Mouse (Mus musculus): ENCODE results near the gene F2rl2.

F2rl2 gene

DNA sequence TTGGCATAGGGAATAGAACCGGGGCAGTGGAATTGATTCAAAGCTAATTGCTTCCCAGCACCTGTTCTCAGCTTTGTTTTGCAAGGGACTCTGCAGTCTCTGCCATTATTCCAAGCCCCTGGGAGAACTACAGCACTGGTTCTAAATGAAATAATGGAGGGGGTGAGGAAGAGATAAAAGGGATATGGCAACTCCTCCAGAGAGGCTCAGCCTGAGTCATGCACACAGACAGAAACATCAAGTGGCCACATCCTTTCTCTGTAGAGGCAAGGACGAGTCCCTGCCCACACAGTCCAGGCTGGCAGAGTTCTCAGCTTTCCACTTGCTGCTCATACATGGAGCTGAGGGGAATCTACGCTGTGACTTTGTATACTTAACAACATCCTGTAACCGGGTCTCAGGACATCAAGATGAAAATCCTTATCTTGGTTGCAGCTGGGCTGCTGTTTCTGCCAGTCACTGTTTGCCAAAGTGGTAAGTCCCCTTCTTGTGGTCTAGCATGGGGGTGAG is at the start of gene F2rl2:
TSS of gene F2rl2 (plus strand) at position 200 of the 510 bp plus-strand sequence.
- in situ Hi-C loops (cut with MboI, MseI): no loop called here

DNA sequence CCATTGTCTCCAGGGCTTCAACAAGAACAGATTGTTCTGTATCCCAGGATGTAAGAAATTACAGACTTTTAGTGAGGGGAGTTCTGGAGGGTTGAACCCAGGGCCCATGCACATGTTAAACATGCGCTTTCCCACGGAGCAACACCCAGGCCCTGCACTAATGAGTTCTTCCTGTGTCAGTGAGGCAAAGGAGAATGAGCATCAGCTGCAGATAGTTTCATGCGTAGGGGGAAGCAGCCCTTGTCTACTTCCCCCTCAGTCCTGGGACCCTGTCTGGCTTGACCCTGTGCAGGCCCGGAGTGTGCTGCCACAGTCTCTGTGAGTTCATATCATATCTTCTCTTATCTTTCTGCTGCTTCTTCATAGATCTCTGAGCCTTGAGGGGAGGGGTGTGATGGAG is 49.4 kb upstream of the F2rl2 start:
- in situ Hi-C loops (cut with MboI, MseI): no loop called here

DNA sequence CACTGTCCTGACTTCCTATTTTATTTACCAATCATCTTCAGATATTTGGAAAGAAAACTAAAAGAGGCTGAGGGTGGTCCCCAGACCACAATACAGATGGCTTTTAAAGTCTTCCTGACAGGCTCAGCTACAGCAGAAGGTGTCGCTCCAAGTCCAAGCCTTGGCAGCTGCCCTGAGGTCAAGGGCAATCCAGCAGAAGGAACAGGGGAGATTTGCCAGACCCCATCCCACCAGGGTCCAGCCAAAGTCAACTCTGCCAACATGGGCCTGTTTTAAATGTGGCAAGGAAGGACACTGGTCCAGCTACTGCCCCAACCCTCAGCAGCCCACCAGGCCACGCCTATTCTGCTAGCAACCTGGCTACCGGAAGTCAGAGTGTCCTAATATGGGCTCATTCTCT is 46.7 kb upstream of the F2rl2 start:
- in situ Hi-C loops (cut with MboI, MseI): no loop called here

DNA sequence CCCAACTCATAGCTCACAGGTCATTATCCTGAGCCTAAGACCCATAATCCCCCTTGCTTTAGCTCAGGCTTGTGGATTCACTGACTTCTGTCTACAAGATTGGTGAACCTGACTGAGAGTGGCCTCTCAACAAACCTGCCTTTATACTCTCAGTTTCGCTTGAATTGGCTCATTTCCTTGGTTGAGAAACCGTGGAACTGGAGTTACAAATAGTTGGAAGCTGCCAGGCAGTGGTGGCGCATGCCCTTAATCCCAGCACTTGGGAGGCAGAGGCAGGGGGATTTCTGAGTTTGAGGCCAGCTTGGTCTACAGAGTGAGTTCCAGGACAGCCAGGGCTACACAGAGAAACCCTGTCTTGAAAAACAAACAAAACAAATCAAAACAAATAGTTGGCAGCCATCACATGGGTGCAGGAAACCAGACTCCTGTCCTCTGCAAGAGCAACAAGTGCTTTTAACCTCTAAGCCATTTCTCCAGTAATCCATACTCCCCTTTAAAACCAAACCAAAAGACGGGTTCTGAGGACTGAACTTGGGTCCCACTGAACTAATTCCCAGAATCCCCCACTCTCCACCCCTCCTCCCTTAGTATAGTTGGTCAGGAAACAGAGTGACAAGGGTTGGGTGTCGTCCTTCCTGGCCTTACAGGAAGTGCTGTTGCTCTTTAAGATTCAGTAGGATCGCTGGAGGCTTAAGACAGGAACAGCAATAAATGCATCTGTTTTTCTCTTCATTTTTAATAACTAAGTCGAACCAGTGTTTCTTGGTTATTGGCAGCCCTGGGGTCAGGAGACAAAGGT is 44.6 kb upstream of the F2rl2 start:
- in situ Hi-C loops (cut with MboI, MseI): no loop called here

DNA sequence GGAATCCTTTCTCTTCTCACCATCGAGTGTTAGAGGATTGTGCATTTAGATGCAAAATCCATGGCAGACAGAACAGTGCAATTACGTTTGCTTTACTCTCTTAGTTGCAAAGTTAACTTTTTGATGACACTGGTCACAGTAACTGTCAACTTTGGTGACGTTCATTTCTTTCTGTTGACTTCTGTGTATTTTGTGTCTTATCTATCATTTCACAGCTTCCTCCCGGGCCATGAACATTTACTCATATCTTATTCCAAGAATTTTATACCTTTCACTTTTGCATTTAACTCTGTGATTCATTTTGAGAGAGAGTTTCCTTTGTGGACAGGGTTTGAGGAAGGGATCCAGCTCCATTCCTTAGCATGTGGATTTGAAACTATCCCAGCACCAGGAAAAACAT is 43.0 kb upstream of the F2rl2 start:
- in situ Hi-C loops (cut with MboI, MseI): no loop called here

DNA sequence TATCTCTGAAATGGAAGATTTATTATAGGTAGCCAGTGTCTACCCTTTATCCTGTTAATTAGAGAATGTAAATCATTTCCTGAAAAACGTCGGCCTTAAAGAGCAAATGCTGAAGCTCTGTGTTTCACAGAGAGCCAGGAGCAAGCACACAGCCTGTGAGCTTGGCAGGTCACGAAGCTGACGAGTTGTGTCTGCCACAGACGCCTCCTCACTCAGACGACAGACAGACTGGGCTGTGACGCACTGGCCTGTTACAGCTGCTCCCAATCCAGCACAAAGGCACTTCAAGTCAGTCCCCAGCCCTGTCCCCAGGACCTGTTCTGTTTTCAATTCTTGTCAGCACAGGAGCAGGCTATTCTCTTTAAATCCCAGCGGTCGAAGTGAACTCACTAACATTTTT is 41.4 kb upstream of the F2rl2 start:
- in situ Hi-C loops (cut with MboI, MseI): no loop called here

DNA sequence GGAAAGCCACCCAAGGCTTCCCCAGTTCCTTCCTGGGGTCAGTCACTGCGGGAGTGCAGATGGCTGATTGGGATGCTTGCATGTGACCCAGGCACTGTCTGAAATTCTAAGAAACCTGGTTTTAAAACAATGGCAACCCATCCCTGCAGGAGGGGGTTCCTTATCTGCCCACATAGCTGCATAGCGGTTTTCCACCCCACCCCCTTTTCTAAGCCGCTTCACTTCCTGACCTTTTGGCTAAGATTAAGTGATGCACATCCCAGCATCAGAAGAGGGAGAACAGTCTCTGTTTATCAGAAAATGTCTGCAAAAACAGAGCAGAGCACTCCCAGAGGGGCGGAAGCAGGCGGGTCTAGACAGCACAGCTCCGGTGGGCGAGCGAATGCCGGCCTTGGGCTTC is 39.5 kb upstream of the F2rl2 start:
- in situ Hi-C loops (cut with MboI, MseI): no loop called here

DNA sequence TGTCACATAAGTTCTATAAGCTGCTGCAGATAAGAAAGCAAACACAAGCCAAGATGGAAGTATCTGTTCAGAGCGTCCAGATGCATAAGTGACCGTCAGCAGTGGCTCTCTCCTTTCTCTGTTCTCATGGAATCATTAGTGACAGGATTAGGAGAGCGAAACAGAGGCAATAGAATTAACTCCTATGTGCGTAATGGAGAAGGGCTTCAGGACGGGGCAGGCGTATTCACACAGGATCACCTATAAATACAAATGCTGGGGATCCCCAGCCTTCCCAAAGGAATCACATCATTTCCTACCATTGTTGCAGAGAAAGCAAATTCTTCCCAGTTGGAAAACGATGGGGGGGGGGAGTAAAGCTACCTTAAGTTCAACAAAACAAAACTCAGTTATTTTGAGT is 37.2 kb upstream of the F2rl2 start:
- in situ Hi-C loops (cut with MboI, MseI): no loop called here

DNA sequence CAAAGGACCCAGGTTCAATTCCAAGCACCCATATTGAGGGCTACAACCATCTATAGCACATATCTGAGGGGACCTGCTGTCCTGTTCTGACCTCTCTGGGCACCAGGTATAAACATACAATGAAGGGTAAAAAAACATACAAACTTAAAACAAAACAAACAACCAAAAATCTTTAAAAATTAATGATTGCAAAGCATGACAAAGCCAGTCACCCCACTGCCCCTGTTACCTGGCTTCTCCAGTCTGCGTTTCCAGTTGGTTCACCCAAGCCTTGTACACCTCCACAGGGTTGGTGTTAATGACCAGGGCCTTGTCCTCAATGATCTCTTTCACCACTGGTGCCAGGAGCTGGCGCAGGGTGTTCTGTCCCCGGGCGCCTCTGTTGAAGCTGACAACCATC is 32.8 kb upstream of the F2rl2 start:
- in situ Hi-C loops (cut with MboI, MseI): no loop called here

DNA sequence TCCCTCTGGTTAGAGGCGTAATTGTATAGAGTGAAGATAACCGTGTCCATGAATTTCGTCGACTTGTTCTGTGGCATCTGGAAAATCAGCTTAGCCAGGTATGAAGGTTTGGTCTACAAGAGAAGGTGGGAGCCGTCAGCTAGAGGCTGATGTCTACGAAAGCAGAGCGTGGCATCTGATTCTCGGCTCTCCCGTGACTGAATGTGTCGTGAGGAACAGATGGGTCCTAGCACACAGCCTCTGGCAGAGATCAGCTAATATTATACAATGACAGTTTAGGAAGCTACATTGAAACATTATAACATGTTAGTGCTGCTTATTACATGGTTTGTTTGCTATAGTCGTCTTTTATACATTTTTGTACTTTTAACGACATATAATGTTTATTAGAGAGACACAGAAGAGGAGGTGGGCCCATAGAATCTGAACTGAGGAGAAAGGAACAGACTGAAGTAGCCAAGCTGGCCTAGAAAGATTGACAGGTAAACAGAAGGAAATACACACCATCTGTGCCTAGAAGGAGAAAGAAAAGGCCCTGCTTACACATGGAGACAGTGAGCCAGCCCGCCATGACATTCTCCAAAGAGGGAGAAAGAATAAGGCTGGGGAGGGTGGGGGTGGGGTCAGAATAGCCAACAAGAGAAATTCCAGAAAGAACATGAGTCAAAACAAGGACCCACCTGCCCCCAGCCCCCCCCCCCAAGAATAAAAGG is 30.9 kb upstream of the F2rl2 start:
- in situ Hi-C loops (cut with MboI, MseI): no loop called here

DNA sequence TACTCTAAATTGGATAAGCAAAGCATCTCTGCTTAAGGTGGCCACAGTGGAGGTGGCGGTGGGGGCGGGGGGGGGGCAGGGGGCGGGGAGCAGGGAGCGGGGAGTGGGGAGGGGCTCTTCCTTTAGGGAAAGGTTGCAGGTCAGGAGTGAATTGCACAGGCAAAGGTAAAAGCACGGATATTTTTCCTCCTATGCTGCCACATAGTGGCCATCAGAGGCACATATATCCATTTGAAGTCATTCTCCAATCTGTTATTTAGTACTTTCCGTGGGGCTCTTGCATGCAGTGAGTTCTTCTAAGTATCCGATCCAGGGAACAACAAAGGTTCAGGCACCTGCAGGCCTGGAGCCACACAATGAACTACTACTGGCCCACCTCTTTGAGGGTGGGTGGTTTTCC is 29.4 kb upstream of the F2rl2 start:
- in situ Hi-C loops (cut with MboI, MseI): no loop called here

DNA sequence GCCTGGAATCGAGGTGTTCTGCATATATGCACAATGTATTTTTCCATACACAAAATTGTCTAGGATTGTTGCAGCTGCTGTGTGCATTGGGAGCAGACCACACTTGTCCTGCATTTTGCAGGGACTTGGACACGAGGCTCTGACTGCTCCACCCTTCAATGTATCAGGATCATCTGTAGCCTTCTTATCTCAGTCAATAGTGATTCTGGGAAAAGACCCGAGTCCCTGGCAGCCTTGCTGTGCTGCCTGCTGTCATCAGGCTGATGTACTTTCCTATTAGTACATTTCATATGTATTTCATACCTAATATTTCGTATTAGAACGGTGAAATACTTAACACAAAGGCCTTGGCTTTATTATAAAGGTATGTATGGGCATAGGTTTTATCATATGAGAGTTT is 26.1 kb upstream of the F2rl2 start:
- in situ Hi-C loops (cut with MboI, MseI): loop anchor here (5.0 kb wide), 1 partner anchor 103 kb away; no protein-coding TSS in a partner anchor

DNA sequence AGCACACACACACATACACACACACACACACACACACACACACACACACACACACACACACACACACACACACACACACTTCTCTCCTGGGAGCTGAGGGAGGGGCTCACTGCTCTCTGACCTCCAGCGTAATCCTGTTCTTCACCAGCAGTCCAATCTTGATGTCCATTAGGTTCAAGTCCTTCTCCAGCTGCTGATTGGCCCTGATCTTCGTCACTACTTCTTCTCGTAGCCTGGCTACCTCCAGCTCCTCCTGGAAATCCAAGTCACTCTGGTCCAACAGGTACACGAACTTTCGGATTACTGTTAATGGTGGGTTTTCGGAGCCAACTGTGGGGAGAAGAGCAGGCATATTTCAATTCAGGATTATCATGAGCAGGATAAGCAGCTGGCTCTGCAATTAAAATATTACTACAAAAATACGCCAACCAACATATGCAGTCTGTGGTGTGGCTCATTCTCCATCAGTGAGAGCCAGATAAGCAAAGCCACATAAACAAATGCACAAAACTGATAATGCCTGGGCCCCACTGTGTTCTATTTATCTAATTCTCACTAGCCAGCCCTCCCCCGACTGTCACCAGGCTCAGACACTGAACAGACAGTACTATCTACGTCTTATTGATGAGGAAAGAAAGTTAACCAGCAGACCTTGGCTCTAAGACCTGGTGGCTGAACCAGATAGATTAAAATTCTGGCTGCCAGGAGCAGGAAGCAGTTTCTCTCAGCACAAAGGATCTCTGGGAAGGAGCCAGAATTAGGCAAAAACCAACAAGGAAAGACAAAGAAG is 25.4 kb upstream of the F2rl2 start:
- in situ Hi-C loops (cut with MboI, MseI): loop anchor here (5.0 kb wide), 1 partner anchor 104 kb away; no protein-coding TSS in a partner anchor

DNA sequence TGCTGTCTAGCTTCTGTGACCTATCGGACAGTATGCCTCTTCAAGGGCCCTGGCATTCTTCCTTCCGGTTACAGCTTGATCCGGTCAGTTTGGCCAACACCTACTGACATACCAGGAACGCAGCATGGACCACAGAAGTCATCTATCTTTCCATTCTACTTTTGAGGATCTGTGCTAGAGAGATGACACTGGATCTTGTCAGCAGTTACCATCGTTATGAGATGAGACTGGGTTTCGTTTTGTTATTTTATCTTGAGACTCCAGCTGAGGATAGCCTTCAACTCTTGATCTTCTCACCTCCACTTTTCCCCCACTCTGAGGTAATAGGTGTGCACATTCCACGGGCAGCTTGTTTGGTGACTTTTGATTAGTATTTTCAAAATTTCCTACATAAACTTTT is 24.3 kb upstream of the F2rl2 start:
- in situ Hi-C loops (cut with MboI, MseI): loop anchor here (5.0 kb wide), 1 partner anchor 105 kb away; no protein-coding TSS in a partner anchor

DNA sequence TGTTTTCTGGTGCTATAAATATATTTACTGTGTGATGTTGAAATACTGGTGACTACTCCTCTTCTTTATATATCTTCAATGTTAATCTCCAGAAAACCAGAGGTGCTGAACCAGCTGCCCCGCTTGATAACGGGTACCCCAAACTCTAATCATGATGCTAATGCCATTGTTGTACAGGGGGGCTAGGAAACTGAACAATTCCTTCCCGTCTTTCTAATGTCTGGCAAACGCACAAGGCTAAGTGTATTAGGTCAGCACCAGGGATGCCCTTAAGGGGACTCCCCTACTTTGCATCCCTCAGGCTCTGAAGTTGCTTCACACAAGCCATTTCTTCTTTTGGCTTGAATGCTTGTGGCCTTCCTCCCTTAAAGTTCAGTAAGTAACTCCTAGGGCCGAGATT is 17.6 kb upstream of the F2rl2 start:
- in situ Hi-C loops (cut with MboI, MseI): no loop called here

DNA sequence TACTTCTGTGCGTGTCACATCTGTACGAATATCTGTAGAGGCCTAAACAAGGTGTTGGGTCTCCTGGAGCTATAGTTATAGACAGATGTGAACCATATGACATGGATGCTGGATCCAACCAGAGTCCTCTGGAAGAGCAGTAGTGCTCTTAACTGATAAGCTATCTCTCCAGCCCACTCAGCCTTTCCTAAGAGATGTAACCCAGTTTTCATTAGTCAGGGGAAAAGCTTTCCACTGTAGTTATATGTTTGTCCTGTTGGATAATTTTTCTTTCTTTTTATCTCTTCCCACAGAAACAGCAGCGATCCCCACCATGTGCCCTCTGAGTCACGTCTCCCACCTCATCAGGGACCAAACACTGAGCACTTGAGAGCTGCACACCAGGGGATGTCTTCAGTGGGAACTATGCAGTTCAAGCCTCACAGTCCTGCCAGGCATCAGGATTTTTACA is 17.1 kb upstream of the F2rl2 start:
- in situ Hi-C loops (cut with MboI, MseI): no loop called here

DNA sequence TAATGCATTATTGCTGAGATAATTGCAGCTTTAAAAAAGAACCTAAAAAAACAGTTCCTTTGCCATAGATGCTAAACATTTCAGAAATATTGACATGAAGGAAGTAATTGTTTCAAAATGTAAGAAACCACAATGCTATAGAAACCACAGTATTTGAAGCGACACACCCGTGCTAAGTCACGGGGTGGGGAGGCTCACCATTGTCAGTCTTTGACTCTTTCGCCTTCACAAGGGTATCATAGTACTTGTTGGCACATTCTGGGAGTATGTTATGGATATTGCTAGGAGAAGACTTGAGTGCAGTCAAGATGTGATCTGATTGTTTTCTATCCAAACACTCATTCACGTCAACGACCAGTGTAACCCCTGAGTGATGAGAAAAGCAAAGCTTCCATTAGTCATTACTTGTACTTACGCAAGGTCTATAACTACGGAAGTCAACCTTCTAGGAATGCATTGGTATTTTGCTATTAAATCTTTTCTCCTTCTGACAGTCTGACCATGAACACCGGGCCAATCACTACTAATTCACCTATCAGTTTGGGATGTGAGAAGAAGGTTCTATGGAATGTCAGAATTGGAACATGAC is 11.9 kb upstream of the F2rl2 start:
- in situ Hi-C loops (cut with MboI, MseI): no loop called here

DNA sequence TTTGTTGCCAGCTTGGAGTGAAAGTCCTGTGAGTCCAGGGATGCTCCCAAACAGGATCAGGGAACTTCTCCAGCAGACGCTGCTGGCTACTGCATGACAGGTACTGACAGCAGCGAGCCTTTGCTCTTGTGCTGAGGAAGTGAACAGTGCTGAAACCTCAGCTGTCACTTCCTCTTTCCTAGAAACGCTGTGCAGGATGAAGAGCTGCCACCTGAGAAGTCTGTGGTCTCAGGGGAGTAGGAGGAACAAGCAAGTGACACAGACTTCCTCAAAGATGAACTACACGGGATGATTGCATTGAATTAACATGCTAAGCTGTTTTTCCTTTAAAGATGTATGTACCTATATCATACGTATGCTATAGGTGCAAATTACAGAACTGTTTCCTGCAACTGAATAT is 10.9 kb upstream of the F2rl2 start:
- in situ Hi-C loops (cut with MboI, MseI): no loop called here

DNA sequence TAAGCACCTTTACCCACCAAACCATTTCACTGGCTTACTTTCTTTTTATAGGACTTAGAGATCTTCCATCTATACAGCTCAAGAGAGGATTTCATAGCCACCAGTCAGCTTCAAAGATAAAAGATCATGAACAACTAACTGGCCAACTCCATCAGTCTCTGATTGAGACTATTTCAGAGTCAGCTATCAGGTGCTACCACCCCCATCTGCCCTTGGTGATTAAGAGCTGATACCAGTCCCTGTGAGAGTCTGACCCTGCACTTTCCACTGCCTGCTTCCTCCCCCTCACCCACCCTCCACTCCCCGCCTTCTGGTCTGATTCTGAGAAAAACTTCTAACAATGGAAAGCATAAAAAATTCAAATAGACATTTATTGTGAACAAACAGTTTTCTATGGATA is 8.1 kb upstream of the F2rl2 start:
- in situ Hi-C loops (cut with MboI, MseI): no loop called here

DNA sequence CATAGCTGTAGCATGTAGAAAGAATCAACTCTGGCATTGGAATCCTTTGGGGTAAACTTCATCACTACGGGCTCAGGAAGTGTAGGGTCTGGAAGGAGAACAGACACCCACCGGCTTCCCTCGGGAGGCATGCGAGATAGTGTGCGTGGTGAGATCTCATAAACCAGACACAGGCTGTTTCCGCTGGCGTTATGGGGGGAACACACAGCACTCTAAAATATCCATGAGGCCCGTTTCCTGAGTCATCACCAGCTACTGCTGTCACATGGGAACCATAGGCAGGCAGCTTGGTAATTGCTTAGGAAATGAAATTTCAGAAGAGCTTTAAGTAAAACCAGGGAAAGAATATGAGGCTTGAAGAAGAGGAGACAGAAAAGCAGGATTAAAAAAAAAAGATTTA is 4.5 kb upstream of the F2rl2 start:
- in situ Hi-C loops (cut with MboI, MseI): no loop called here

DNA sequence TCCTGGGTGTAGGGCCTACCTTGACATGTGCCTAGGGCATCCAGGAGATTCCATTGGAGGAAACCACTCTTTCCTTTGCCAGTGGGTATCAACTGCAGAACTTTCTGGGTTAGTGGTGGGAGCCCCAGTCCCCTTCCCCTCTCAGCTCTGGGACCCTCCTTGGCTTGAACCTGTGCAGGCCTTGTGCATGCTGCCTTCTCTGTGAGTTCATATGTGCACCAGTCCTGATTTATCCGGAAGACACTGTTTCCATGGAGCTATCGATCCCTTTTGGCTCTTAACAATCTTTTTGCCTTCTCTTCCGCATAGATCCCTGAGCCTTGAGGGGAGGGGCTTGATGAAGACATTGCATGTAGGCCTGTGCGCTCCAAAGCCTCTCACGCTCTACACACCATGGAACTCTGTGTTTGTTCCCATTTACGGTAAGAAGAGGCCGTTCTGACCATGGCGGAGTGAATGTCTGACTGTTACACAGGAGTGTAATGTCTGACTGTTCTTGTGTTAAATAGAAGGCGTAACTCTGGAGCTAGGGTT is 466 bp upstream of the F2rl2 start:
- in situ Hi-C loops (cut with MboI, MseI): no loop called here

Measured in T-helper 2 cell (primary cell).